Mouse (Mus musculus): ENCODE measurements around the gene A930018P22Rik. TPM values are rescaled to one million over a fixed set of nuclear protein-coding genes. Genes with fewer than 3 reads are reported as not detected.

The A930018P22Rik gene
- total and polyA plus RNA-seq, 2 experiments from 2014 or later: 1.9 TPM; not detected in 1

- Histone ChIP-seq H3K4me1 (ENCODE audit: insufficient read depth) (no peaks in the 10 kb centered on the region), H3K27me3 (ENCODE audit: insufficient read depth, low read length) (peaks cover 5% of the 10 kb centered on the region; the same call in 1 of the 2 replicates), H3K9me3 (ENCODE audit: low read length) (no peaks in the 10 kb centered on the region), H3K4me3 (ENCODE audit: low read depth, low read length) (no peak overlapping the region), H3K36me3 (ENCODE audit: insufficient read depth) (no peaks in the 10 kb centered on the region), H3K4me2 (ENCODE audit: low read depth) (no peak overlapping the region), H3K27ac (ENCODE audit: low read depth, low read length) (no peak overlapping the region), H3K9ac (no peak overlapping the region)
- 67% methylated on average over 1 of the region's 1 CpGs for WGBS
- DNase-seq (no peak), ATAC-seq (no peak)
- no peak for TF ChIP-seq CTCF (IDR thresholded peaks at IDR 0.05; ENCODE audit: low read depth)
Measured at GRCm38 (mm10) chr2:104119097-104119496, 3.5 kb upstream of the A930018P22Rik start.

GRCm38 (mm10) chr2:104120312-104120711 lies 2.3 kb upstream of the A930018P22Rik start:
- Histone ChIP-seq H3K9me3 (ENCODE audit: low read length) (no peaks in the 10 kb centered on the region), H3K36me3 (ENCODE audit: insufficient read depth) (no peaks in the 10 kb centered on the region), H3K27ac (ENCODE audit: low read depth, low read length) (no peak overlapping the region), H3K4me2 (ENCODE audit: low read depth) (no peak overlapping the region), H3K4me1 (ENCODE audit: insufficient read depth) (no peaks in the 10 kb centered on the region), H3K27me3 (ENCODE audit: insufficient read depth, low read length) (peaks cover 6% of the 10 kb centered on the region; the same call in 1 of the 2 replicates), H3K4me3 (ENCODE audit: low read depth, low read length) (no peak overlapping the region), H3K9ac (no peak overlapping the region)
- WGBS: 58% methylated on average over 6 of the region's 6 CpGs
- peak; percentile 28 for TF ChIP-seq CTCF (IDR thresholded peaks at IDR 0.05; ENCODE audit: low read depth)
- DNase-seq: no peak
- ATAC-seq: no peak; the same call in 1 of the 2 replicates

- peak overlapping the region; percentile 73 for H3K4me3 ChIP-seq (ENCODE audit: low read depth, low read length)
- no peak for TF ChIP-seq CTCF (IDR thresholded peaks at IDR 0.05; ENCODE audit: low read depth)
- no peaks in the 10 kb centered on the region for H3K9me3 ChIP-seq (ENCODE audit: low read length)
- H3K27ac ChIP-seq (ENCODE audit: low read depth, low read length): no peak overlapping the region
- H3K4me2 ChIP-seq (ENCODE audit: low read depth): peak overlapping the region; percentile 97
- H3K9ac ChIP-seq: peak overlapping the region; percentile 71
- DNase-seq: no peak
- H3K4me1 ChIP-seq (ENCODE audit: insufficient read depth): no peaks in the 10 kb centered on the region
- 82% methylated on average over 8 of the region's 8 CpGs for WGBS
- no peaks in the 10 kb centered on the region for H3K36me3 ChIP-seq (ENCODE audit: insufficient read depth)
- no peak for ATAC-seq
- peaks cover 6% of the 10 kb centered on the region; the same call in 1 of the 2 replicates for H3K27me3 ChIP-seq (ENCODE audit: insufficient read depth, low read length)
Measured at GRCm38 (mm10) chr2:104121681-104122504, 676 bp upstream of the A930018P22Rik start.

DNA sequence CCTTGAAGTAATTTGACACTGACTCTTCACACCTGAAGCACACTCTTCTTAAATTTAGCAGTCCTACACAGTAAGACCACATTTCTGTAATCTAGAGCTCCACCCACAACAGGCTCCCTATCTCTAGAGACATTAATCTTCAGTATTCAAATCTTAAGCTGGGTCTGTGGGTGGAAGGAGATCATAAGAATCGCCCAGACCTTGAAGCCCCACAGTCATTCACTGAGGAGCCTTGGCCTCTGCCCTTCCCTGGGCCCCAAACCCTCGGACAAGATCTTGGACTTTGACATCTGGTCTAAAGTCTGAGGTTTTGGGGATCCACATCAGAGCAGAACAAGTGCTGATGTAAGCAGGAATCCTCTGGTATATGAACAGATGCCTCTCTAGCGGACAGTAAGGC lies 971 bp downstream of the A930018P22Rik start:
- Histone ChIP-seq H3K4me2 (ENCODE audit: low read depth) (peak overlapping the region; percentile 97), H3K4me1 (ENCODE audit: insufficient read depth) (no peaks in the 10 kb centered on the region), H3K27me3 (ENCODE audit: insufficient read depth, low read length) (peaks cover 6% of the 10 kb centered on the region; the same call in 1 of the 2 replicates), H3K9me3 (ENCODE audit: low read length) (no peaks in the 10 kb centered on the region), H3K36me3 (ENCODE audit: insufficient read depth) (no peaks in the 10 kb centered on the region), H3K27ac (ENCODE audit: low read depth, low read length) (no peak overlapping the region), H3K4me3 (ENCODE audit: low read depth, low read length) (peak overlapping the region; percentile 73), H3K9ac (no peak overlapping the region)
- DNase-seq (no peak), ATAC-seq (no peak)
- WGBS: 51% methylated on average over 3 of the region's 3 CpGs
- no peak for TF ChIP-seq CTCF (IDR thresholded peaks at IDR 0.05; ENCODE audit: low read depth)

DNA sequence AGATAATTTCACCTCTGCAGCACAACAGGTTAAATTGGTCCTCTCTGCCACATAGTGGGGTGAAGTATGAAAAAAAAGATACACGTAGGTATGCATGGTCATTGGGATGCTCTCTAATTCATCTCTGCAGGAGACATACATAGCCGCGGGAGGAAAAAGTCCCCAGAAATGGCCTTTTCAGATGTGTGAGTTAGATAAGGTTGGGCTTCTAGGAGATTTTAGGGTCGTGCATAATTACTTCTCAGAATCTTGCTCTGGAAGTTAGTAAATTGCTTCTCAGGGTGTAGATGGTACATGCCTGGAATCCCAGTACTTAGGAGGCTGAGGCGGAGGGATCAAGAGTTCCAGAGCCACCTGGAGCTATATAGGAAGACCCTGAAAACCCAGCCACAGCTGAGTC lies 1.5 kb downstream of the A930018P22Rik start:
- Histone ChIP-seq H3K9ac (no peak overlapping the region), H3K9me3 (ENCODE audit: low read length) (no peaks in the 10 kb centered on the region), H3K27ac (ENCODE audit: low read depth, low read length) (no peak overlapping the region), H3K27me3 (ENCODE audit: insufficient read depth, low read length) (peaks cover 6% of the 10 kb centered on the region; the same call in 1 of the 2 replicates), H3K4me2 (ENCODE audit: low read depth) (no peak overlapping the region), H3K36me3 (ENCODE audit: insufficient read depth) (no peaks in the 10 kb centered on the region), H3K4me3 (ENCODE audit: low read depth, low read length) (no peak overlapping the region), H3K4me1 (ENCODE audit: insufficient read depth) (no peaks in the 10 kb centered on the region)
- no peak for TF ChIP-seq CTCF (IDR thresholded peaks at IDR 0.05; ENCODE audit: low read depth)
- no peak for DNase-seq
- 88% methylated on average over 5 of the region's 5 CpGs for WGBS
- ATAC-seq: no peak

DNA sequence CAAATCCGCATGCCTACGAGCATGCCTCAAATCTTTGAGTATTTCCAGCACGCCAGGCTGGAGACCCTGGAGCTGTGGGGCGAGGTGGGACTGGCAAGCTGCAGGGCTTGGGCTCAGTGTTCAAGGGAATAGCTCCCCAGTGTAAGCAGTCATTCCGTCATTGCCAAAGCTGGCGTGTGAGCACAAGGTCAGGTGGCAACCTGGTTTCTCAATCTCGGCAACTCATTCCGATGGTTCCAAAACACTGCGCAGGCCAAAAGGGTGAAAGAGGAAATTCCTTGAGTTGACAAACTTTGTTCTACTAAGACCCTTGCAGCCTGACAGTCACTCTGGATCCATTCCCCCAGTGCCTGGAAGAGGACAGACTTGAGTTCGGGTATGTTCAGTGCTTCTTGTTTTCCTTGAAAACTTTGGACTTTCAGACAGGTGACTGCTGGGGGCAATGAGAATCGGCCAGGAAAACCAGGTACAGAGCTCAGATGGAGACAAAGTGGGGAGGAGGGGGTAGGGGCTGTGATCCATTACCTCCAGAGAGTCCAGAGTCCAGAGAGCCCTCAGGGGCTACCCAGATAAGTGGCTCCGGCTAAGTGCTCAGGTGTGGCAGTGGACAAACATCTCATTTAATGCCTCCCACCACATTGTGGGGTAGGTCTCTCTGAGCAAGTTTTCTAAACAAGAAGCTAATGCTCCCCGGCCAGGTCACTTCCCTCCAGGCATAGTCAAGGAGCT lies 6.4 kb downstream of the A930018P22Rik start:
- Histone ChIP-seq H3K36me3 (ENCODE audit: insufficient read depth) (no peaks in the 10 kb centered on the region), H3K9me3 (ENCODE audit: low read length) (no peaks in the 10 kb centered on the region), H3K4me3 (ENCODE audit: low read depth, low read length) (no peak overlapping the region), H3K4me2 (ENCODE audit: low read depth) (no peak overlapping the region), H3K4me1 (ENCODE audit: insufficient read depth) (no peaks in the 10 kb centered on the region), H3K27ac (ENCODE audit: low read depth, low read length) (no peak overlapping the region), H3K9ac (no peak overlapping the region), H3K27me3 (ENCODE audit: insufficient read depth, low read length) (peaks cover 3% of the 10 kb centered on the region; the same call in 1 of the 2 replicates)
- DNase-seq: no peak
- no peak for TF ChIP-seq CTCF (IDR thresholded peaks at IDR 0.05; ENCODE audit: low read depth)
- ATAC-seq: no peak
- 87% methylated on average over 13 of the region's 13 CpGs for WGBS

DNA sequence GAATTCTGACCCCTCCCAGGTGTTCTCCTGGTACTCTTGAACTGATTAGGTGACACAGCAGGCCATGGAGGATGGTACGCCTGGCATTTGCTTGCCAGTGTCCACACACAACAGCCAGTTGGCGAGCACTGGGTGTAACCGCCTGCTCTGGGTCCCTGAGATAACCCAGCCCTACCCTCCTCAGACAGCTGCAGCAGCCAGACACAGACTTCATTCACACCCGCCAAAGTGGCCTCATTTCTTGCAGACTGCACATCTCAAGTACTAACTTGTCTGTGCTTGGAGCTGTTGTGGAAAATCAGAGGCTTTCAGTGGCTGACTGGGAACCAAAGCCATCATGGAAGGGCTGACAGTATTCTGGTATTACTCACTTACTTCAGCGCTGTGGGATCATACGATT lies 7.6 kb downstream of the A930018P22Rik start:
- no peak for DNase-seq
- H3K27ac ChIP-seq (ENCODE audit: low read depth, low read length): no peak overlapping the region

More for the DNA sequence above, 7.6 kb downstream of the A930018P22Rik start:
- H3K36me3 ChIP-seq (ENCODE audit: insufficient read depth): no peaks in the 10 kb centered on the region
- peak; percentile 30 for ATAC-seq
- H3K9ac ChIP-seq: no peak overlapping the region
- H3K4me2 ChIP-seq (ENCODE audit: low read depth): no peak overlapping the region
- 85% methylated on average over 6 of the region's 6 CpGs for WGBS
- H3K27me3 ChIP-seq (ENCODE audit: insufficient read depth, low read length): no peaks in the 10 kb centered on the region
- no peak overlapping the region for H3K4me3 ChIP-seq (ENCODE audit: low read depth, low read length)
- no peaks in the 10 kb centered on the region for H3K9me3 ChIP-seq (ENCODE audit: low read length)
- no peak for TF ChIP-seq CTCF (IDR thresholded peaks at IDR 0.05; ENCODE audit: low read depth)
- no peaks in the 10 kb centered on the region for H3K4me1 ChIP-seq (ENCODE audit: insufficient read depth)

Measured in forebrain, postnatal 0 days (tissue).